Mouse (Mus musculus) E14TG2a.4 (cell line): ENCODE measurements around the gene Taf5.

ENCODE experiments used
- CTCF ChIP-seq: conservative IDR thresholded peaks from 2 replicates; pipeline ENCODE4 v1.5.1; 2014; ENCODE audit warnings: low read length
- NANOG ChIP-seq: IDR thresholded peaks from 2 replicates; pipeline ENCODE4 v1.6.1; 2014; ENCODE audit warnings: borderline replicate concordance, low read length, mixed read lengths
- POU5F1 ChIP-seq: IDR thresholded peaks from 2 replicates; pipeline ENCODE4 v1.6.1; 2014; ENCODE audit warnings: low read length, borderline replicate concordance

DNA sequence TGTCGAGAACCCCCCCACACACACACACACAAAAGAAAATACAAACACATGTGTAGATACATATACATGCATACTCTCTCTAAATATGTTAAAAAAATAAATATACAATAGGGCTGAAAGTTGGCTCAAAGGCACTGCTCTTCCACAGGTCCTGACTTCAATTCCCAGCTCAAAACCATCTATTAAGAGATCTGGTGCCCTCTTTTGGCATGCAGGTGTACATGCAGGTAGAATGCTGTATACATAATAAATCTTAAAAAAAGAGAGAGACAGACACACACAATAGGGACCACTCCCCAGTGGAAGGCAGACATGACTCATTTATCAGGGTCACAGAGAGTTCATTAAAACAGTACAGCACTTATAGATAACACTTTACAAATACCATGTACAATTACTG, 21.2 kb upstream of the Taf5 start:
- TF ChIP-seq CTCF, result no peak
- TF ChIP-seq POU5F1, result no peak
- no peak for TF ChIP-seq NANOG
